Mouse (Mus musculus): ENCODE measurements around the gene Mettl24.

The Mettl24 gene

GRCm38 (mm10) chr10:40806221-40806620 is 123.1 kb downstream of the Mettl24 start:
- no peak for DNase-seq (ENCODE audit: low read depth, low spot score)

GRCm38 (mm10) chr10:40809411-40809910 is 126.4 kb downstream of the Mettl24 start:
- DNase-seq (ENCODE audit: low read depth, low spot score): peak; percentile 45

- peak; percentile 51 for DNase-seq (ENCODE audit: low read depth, low spot score)
Observed at GRCm38 (mm10) chr10:40813627-40814026, 130.5 kb downstream of the Mettl24 start.

- peak; percentile 57 for DNase-seq (ENCODE audit: low read depth, low spot score)
Observed at GRCm38 (mm10) chr10:40816471-40816870, 133.4 kb downstream of the Mettl24 start.

- DNase-seq (ENCODE audit: low read depth, low spot score): no peak
Observed at GRCm38 (mm10) chr10:40825952-40826351, 142.9 kb downstream of the Mettl24 start.

GRCm38 (mm10) chr10:40827706-40828105 is 144.6 kb downstream of the Mettl24 start:
- DNase-seq (ENCODE audit: low read depth, low spot score): no peak

- no peak for DNase-seq (ENCODE audit: low read depth, low spot score)
Observed at GRCm38 (mm10) chr10:40830312-40830711, 147.2 kb downstream of the Mettl24 start.

- DNase-seq (ENCODE audit: low read depth, low spot score): no peak
Observed at GRCm38 (mm10) chr10:40831267-40831666, 148.2 kb downstream of the Mettl24 start.

- peak; percentile 50 for DNase-seq (ENCODE audit: low read depth, low spot score)
Observed at GRCm38 (mm10) chr10:40840086-40840485, 157.0 kb downstream of the Mettl24 start.

GRCm38 (mm10) chr10:40843841-40844240 is 160.8 kb downstream of the Mettl24 start:
- no peak for DNase-seq (ENCODE audit: low read depth, low spot score)

- DNase-seq (ENCODE audit: low read depth, low spot score): no peak
Observed at GRCm38 (mm10) chr10:40844546-40844945, 161.5 kb downstream of the Mettl24 start.

- DNase-seq (ENCODE audit: low read depth, low spot score): peak; percentile 36
Observed at GRCm38 (mm10) chr10:40845626-40846025, 162.5 kb downstream of the Mettl24 start.

- DNase-seq (ENCODE audit: low read depth, low spot score): no peak
Observed at GRCm38 (mm10) chr10:40847176-40847874, 164.2 kb downstream of the Mettl24 start.

GRCm38 (mm10) chr10:40850644-40851043 is 167.6 kb downstream of the Mettl24 start:
- DNase-seq (ENCODE audit: low read depth, low spot score): no peak

- no peak for DNase-seq (ENCODE audit: low read depth, low spot score)
Observed at GRCm38 (mm10) chr10:40851138-40851537, 168.1 kb downstream of the Mettl24 start.

- DNase-seq (ENCODE audit: low read depth, low spot score): no peak
Observed at GRCm38 (mm10) chr10:40855616-40856015, 172.5 kb downstream of the Mettl24 start.

- DNase-seq (ENCODE audit: low read depth, low spot score): no peak
Observed at GRCm38 (mm10) chr10:40856703-40857102, 173.6 kb downstream of the Mettl24 start.

GRCm38 (mm10) chr10:40857599-40857998 is 174.5 kb downstream of the Mettl24 start:
- DNase-seq (ENCODE audit: low read depth, low spot score): no peak

All from ZHBTc4 (cell line).